Mouse (Mus musculus) thymus, adult 2 months (tissue): ENCODE measurements around the gene Sorl1. TPM values are rescaled to one million over a fixed set of nuclear protein-coding genes. Genes with fewer than 3 reads are reported as not detected.

Experiments used
- DNase-seq: peaks from one replicate; pipeline ENCODE4 v3.0.0; 2021
- H3K27ac ChIP-seq: fragments of 200-500 bp; 2 replicates; pipeline ENCODE4 v1.5.1; 2012; ENCODE audit warnings: low read length, control low read depth; ENCODE audit not compliant: control insufficient read depth, insufficient read depth
- H3K27me3 ChIP-seq: fragments of 200-500 bp; 2 replicates; pipeline ENCODE4 v1.6.1; 2012; ENCODE audit warnings: mild to moderate bottlenecking, low read length, moderate library complexity, mixed read lengths; ENCODE audit not compliant: control insufficient read depth, insufficient read depth
- H3K36me3 ChIP-seq: fragments of 200-500 bp; 2 replicates; pipeline ENCODE4 v1.6.1; 2012; ENCODE audit warnings: mild to moderate bottlenecking, low read length, moderate library complexity; ENCODE audit not compliant: control insufficient read depth, insufficient read depth
- H3K4me1 ChIP-seq: fragments of 200-500 bp; replicated peaks from 2 replicates; pipeline ENCODE4 v1.6.1; 2012; ENCODE audit warnings: low read length; ENCODE audit not compliant: control insufficient read depth, insufficient read depth
- H3K4me3 ChIP-seq: fragments of 200-500 bp; 2 replicates; pipeline ENCODE4 v1.5.1; 2012; ENCODE audit warnings: mild to moderate bottlenecking, low read length, control low read depth, moderate library complexity; ENCODE audit not compliant: control insufficient read depth, insufficient read depth
- CTCF ChIP-seq: fragments of 200-500 bp; IDR thresholded peaks from 2 replicates; pipeline ENCODE4 v1.5.1; 2012; ENCODE audit warnings: mild to moderate bottlenecking, control low read depth, low read length, moderate library complexity, borderline replicate concordance; ENCODE audit not compliant: control insufficient read depth, poor library complexity, insufficient read depth; ENCODE audit errors: extremely low read depth
- POLR2A ChIP-seq: fragments of 200-500 bp; IDR thresholded peaks from 2 replicates; pipeline ENCODE4 v1.6.1; 2012; ENCODE audit warnings: mild to moderate bottlenecking, low read length, control low read depth, moderate library complexity; ENCODE audit not compliant: control insufficient read depth, poor library complexity, insufficient read depth; ENCODE audit errors: extremely low read depth
- WGBS: fragments of 180-500 bp; shearing (Covaris S2); methylation state at CpG from one replicate; pipeline ENCODE4 v1.1.7; 2018; 5-methylcytosine and 5-hydroxymethylcytosine counted together
- polyA plus RNA-seq: library from polyadenylated mRNA; depleted of rRNA; stranded (reverse); fragments of >200 nt; gene quantifications from 2 replicates; pipeline ENCODE4 v1.2.3, GENCODE M21; 2012

Gene Sorl1
- polyA plus RNA-seq, 1 experiment: 27.7 TPM

GRCm38 (mm10) chr9:41978366-41978765 lies 145.7 kb downstream of the Sorl1 start:
- no peak overlapping the region for H3K27ac ChIP-seq
- H3K4me1 ChIP-seq: no peaks in the 10 kb centered on the region
- no peaks in the 10 kb centered on the region for H3K36me3 ChIP-seq
- no peak for DNase-seq
- TF ChIP-seq CTCF (no peak), POLR2A (no peak)
- 93% methylated on average over 6 of the region's 6 CpGs for WGBS
- H3K4me3 ChIP-seq: no peak overlapping the region
- H3K27me3 ChIP-seq: no peaks in the 10 kb centered on the region

- Histone ChIP-seq H3K36me3 (no peaks in the 10 kb centered on the region), H3K4me3 (no peak overlapping the region)
- DNase-seq: no peak
Observed at GRCm38 (mm10) chr9:41975968-41976367, 148.1 kb downstream of the Sorl1 start.

GRCm38 (mm10) chr9:41974661-41975060 lies 149.4 kb downstream of the Sorl1 start:
- H3K27me3 ChIP-seq: no peaks in the 10 kb centered on the region
- TF ChIP-seq CTCF (no peak), POLR2A (no peak)
- no peak overlapping the region for H3K27ac ChIP-seq
- no peaks in the 10 kb centered on the region for H3K36me3 ChIP-seq
- no peak for DNase-seq
- no peak overlapping the region for H3K4me3 ChIP-seq
- over 99% methylated on average over 3 of the region's 3 CpGs for WGBS
- H3K4me1 ChIP-seq: no peaks in the 10 kb centered on the region

More at GRCm38 (mm10) chr9:41975968-41976367, 148.1 kb downstream of the Sorl1 start:
- TF ChIP-seq POLR2A (no peak), CTCF (no peak)
- no peak overlapping the region for H3K27ac ChIP-seq
- no peaks in the 10 kb centered on the region for H3K4me1 ChIP-seq
- 97% methylated on average over 15 of the region's 15 CpGs for WGBS
- no peaks in the 10 kb centered on the region for H3K27me3 ChIP-seq

GRCm38 (mm10) chr9:41973775-41974657 lies 150.1 kb downstream of the Sorl1 start:
- H3K4me3 ChIP-seq: no peak overlapping the region
- no peak overlapping the region for H3K27ac ChIP-seq
- H3K36me3 ChIP-seq: no peaks in the 10 kb centered on the region
- H3K4me1 ChIP-seq: no peaks in the 10 kb centered on the region
- DNase-seq: peak; percentile 29
- no peaks in the 10 kb centered on the region for H3K27me3 ChIP-seq
- TF ChIP-seq CTCF: 0 out of 2 replicates have a peak, but pooled peaks have one; percentile 28
- TF ChIP-seq POLR2A: no peak
- WGBS: 88% methylated on average over 25 of the region's 25 CpGs

- 96% methylated on average over 8 of the region's 8 CpGs for WGBS
- no peak overlapping the region for H3K4me3 ChIP-seq
- H3K36me3 ChIP-seq: no peaks in the 10 kb centered on the region
- no peaks in the 10 kb centered on the region for H3K4me1 ChIP-seq
- no peak overlapping the region for H3K27ac ChIP-seq
- TF ChIP-seq CTCF: no peak
- TF ChIP-seq POLR2A: no peak
- no peak for DNase-seq
- no peaks in the 10 kb centered on the region for H3K27me3 ChIP-seq
Observed at GRCm38 (mm10) chr9:41969961-41970360, 154.1 kb downstream of the Sorl1 start.

- H3K4me1 ChIP-seq: no peaks in the 10 kb centered on the region
- H3K36me3 ChIP-seq: no peaks in the 10 kb centered on the region
- no peak overlapping the region for H3K4me3 ChIP-seq
- WGBS: 93% methylated on average over 15 of the region's 15 CpGs
- TF ChIP-seq CTCF (no peak), POLR2A (no peak)
- DNase-seq: no peak
- no peak overlapping the region for H3K27ac ChIP-seq
- H3K27me3 ChIP-seq: no peaks in the 10 kb centered on the region
Observed at GRCm38 (mm10) chr9:41968673-41969460, 155.2 kb downstream of the Sorl1 start.
